Mouse (Mus musculus): Measurements from ENCODE around the gene Fam83b.

The Fam83b gene

GRCm38 (mm10) chr9:76566515-76567280 lies at the start of gene Fam83b:
Gene Fam83b (minus strand): TSS chr9:76567116.
- DNase-seq: peak; percentile 61

- DNase-seq: no peak
Observed at GRCm38 (mm10) chr9:76614165-76614564, 47.2 kb upstream of the Fam83b start.

GRCm38 (mm10) chr9:76603744-76604143 lies 36.8 kb upstream of the Fam83b start:
- no peak for DNase-seq

GRCm38 (mm10) chr9:76602874-76603273 lies 36.0 kb upstream of the Fam83b start:
- DNase-seq: no peak

GRCm38 (mm10) chr9:76597395-76597794 lies 30.5 kb upstream of the Fam83b start:
- DNase-seq: no peak

- no peak for DNase-seq
Observed at GRCm38 (mm10) chr9:76593841-76594240, 26.9 kb upstream of the Fam83b start.

GRCm38 (mm10) chr9:76583943-76584342 lies 17.0 kb upstream of the Fam83b start:
- DNase-seq: no peak

GRCm38 (mm10) chr9:76581966-76582365 lies 15.1 kb upstream of the Fam83b start:
- no peak for DNase-seq

- no peak for DNase-seq
Observed at GRCm38 (mm10) chr9:76567281-76567655, 352 bp upstream of the Fam83b start.

- no peak for DNase-seq
Observed at GRCm38 (mm10) chr9:76565656-76566055, 1.3 kb downstream of the Fam83b start.

- DNase-seq: no peak
Observed at GRCm38 (mm10) chr9:76564071-76564470, 2.8 kb downstream of the Fam83b start.

GRCm38 (mm10) chr9:76562794-76563193 lies 4.1 kb downstream of the Fam83b start:
- DNase-seq: no peak

- DNase-seq: no peak
Observed at GRCm38 (mm10) chr9:76559240-76559639, 7.7 kb downstream of the Fam83b start.

- DNase-seq: no peak
Observed at GRCm38 (mm10) chr9:76553758-76554157, 13.2 kb downstream of the Fam83b start.

- no peak for DNase-seq
Observed at GRCm38 (mm10) chr9:76553115-76553514, 13.8 kb downstream of the Fam83b start.

GRCm38 (mm10) chr9:76546714-76547113 lies 20.2 kb downstream of the Fam83b start:
- no peak for DNase-seq

- DNase-seq: no peak
Observed at GRCm38 (mm10) chr9:76540684-76541083, 26.2 kb downstream of the Fam83b start.

- DNase-seq: no peak
Observed at GRCm38 (mm10) chr9:76539953-76540621, 26.8 kb downstream of the Fam83b start.

- DNase-seq: no peak
Observed at GRCm38 (mm10) chr9:76539271-76539670, 27.6 kb downstream of the Fam83b start.

- no peak for DNase-seq
Observed at GRCm38 (mm10) chr9:76536032-76536431, 30.9 kb downstream of the Fam83b start.

- no peak for DNase-seq
Observed at GRCm38 (mm10) chr9:76532403-76532802, 34.5 kb downstream of the Fam83b start.

GRCm38 (mm10) chr9:76531368-76531767 lies 35.5 kb downstream of the Fam83b start:
- DNase-seq: no peak

GRCm38 (mm10) chr9:76525592-76525991 lies 41.3 kb downstream of the Fam83b start:
- no peak for DNase-seq

- DNase-seq: no peak
Observed at GRCm38 (mm10) chr9:76523075-76523474, 43.8 kb downstream of the Fam83b start.

GRCm38 (mm10) chr9:76521640-76522039 lies 45.3 kb downstream of the Fam83b start:
- DNase-seq: no peak
